Mouse (Mus musculus): ENCODE measurements around the gene Taf1. TPM values are rescaled to one million over a fixed set of nuclear protein-coding genes. Genes with fewer than 3 reads are reported as not detected.

Taf1 gene
- polyA plus RNA-seq, 1 experiment from 2014 or later = 21.1 TPM

GRCm38 (mm10) chrX:101622539-101622938 lies 90.0 kb downstream of the Taf1 start:
- Histone ChIP-seq H3K9ac (replicated peaks) (no peak overlapping the region), H3K27ac (no peak overlapping the region), H3K4me1 (replicated peaks) (no peaks in the 10 kb centered on the region), H3K4me2 (no peak overlapping the region), H3K27me3 (0 out of 2 replicates have a peak, but pooled peaks cover 6% of the 10 kb centered on the region), H3K4me3 (replicated peaks) (no peak overlapping the region), H3K9me3 (no peaks in the 10 kb centered on the region), H3K36me3 (no peaks in the 10 kb centered on the region)
- no peak for ATAC-seq (ENCODE audit: insufficient number of reproducible peaks, insufficient read depth, low FRiP score, low TSS enrichment, low read depth)
- WGBS = 67% methylated on average over 3 of the region's 3 CpGs

GRCm38 (mm10) chrX:101636821-101637525 lies 104.4 kb downstream of the Taf1 start:
- no peak overlapping the region for H3K27ac ChIP-seq
- peaks cover 44% of the 10 kb centered on the region for H3K27me3 ChIP-seq
- H3K4me1 ChIP-seq (replicated peaks) = no peaks in the 10 kb centered on the region
- 34% methylated on average over 9 of the region's 9 CpGs for WGBS
- no peak overlapping the region for H3K4me2 ChIP-seq
- no peak for ATAC-seq (ENCODE audit: insufficient number of reproducible peaks, insufficient read depth, low FRiP score, low TSS enrichment, low read depth)
- no peaks in the 10 kb centered on the region for H3K9me3 ChIP-seq
- H3K4me3 ChIP-seq (replicated peaks) = no peak overlapping the region
- H3K9ac ChIP-seq (replicated peaks) = no peak overlapping the region
- H3K36me3 ChIP-seq = no peaks in the 10 kb centered on the region

GRCm38 (mm10) chrX:101638856-101639255 lies 106.3 kb downstream of the Taf1 start:
- Histone ChIP-seq H3K4me1 (replicated peaks) (0 out of 2 replicates have a peak, but pooled peaks cover 5% of the 10 kb centered on the region), H3K4me2 (peak overlapping the region; percentile 45), H3K4me3 (replicated peaks) (peak overlapping the region; percentile 64), H3K27ac (peak overlapping the region; percentile 23; the same call in 1 of the 2 replicates), H3K9ac (replicated peaks) (no peak overlapping the region), H3K9me3 (no peaks in the 10 kb centered on the region), H3K27me3 (peaks cover 40% of the 10 kb centered on the region), H3K36me3 (peaks cover 2% of the 10 kb centered on the region; the same call in 1 of the 2 replicates)
- ATAC-seq (ENCODE audit: insufficient number of reproducible peaks, insufficient read depth, low FRiP score, low TSS enrichment, low read depth) = no peak
- 20% methylated on average over 3 of the region's 3 CpGs for WGBS

GRCm38 (mm10) chrX:101639306-101639705 lies 106.8 kb downstream of the Taf1 start:
- peaks cover 40% of the 10 kb centered on the region for H3K27me3 ChIP-seq
- H3K4me3 ChIP-seq (replicated peaks) = peak overlapping the region; percentile 64
- peak overlapping the region; percentile 23; the same call in 1 of the 2 replicates for H3K27ac ChIP-seq
- H3K9ac ChIP-seq (replicated peaks) = peak overlapping the region; percentile 31; the same call in 1 of the 2 replicates
- H3K9me3 ChIP-seq = no peaks in the 10 kb centered on the region
- ATAC-seq (ENCODE audit: insufficient number of reproducible peaks, insufficient read depth, low FRiP score, low TSS enrichment, low read depth) = no peak
- peaks cover 6% of the 10 kb centered on the region; the same call in 1 of the 2 replicates for H3K36me3 ChIP-seq
- H3K4me1 ChIP-seq (replicated peaks) = 0 out of 2 replicates have a peak, but pooled peaks cover 5% of the 10 kb centered on the region
- peak overlapping the region; percentile 45 for H3K4me2 ChIP-seq
- 10% methylated on average over 13 of the region's 13 CpGs for WGBS

- peak within 1 kb of the TSS; percentile 63 for H3K4me2 ChIP-seq
- H3K27me3 ChIP-seq = peaks cover 40% of the 10 kb centered on the region
- no peaks in the 10 kb centered on the region for H3K9me3 ChIP-seq
- ATAC-seq (ENCODE audit: insufficient number of reproducible peaks, insufficient read depth, low FRiP score, low TSS enrichment, low read depth) = peak; percentile 90
- H3K4me3 ChIP-seq (replicated peaks) = peak within 1 kb of the TSS; percentile 64
- H3K4me1 ChIP-seq (replicated peaks) = 0 out of 2 replicates have a peak, but pooled peaks cover 5% of the 10 kb centered on the region
- peak within 1 kb of the TSS; percentile 82 for H3K9ac ChIP-seq (replicated peaks)
- WGBS = 10% methylated on average over 24 of the region's 24 CpGs
- H3K36me3 ChIP-seq = peaks cover 6% of the 10 kb centered on the region; the same call in 1 of the 2 replicates
- H3K27ac ChIP-seq = peak within 1 kb of the TSS; percentile 89
Measured at GRCm38 (mm10) chrX:101639741-101640166, 107.2 kb downstream of the Taf1 start, which contains the start of gene Ogt. Gene Ogt (plus strand): TSS chrX:101640060.

- Histone ChIP-seq H3K9ac (replicated peaks) (peak overlapping the region; percentile 82), H3K4me2 (peak overlapping the region; percentile 63), H3K9me3 (no peaks in the 10 kb centered on the region), H3K27ac (peak overlapping the region; percentile 89), H3K4me1 (replicated peaks) (0 out of 2 replicates have a peak, but pooled peaks cover 5% of the 10 kb centered on the region), H3K27me3 (peaks cover 40% of the 10 kb centered on the region), H3K36me3 (peaks cover 7% of the 10 kb centered on the region; the same call in 1 of the 2 replicates), H3K4me3 (replicated peaks) (peak overlapping the region; percentile 64)
- WGBS = 17% methylated on average over 45 of the region's 45 CpGs
- ATAC-seq (ENCODE audit: insufficient number of reproducible peaks, insufficient read depth, low FRiP score, low TSS enrichment, low read depth) = peak; percentile 52; the same call in 1 of the 2 replicates
Measured at GRCm38 (mm10) chrX:101640194-101641160, 107.9 kb downstream of the Taf1 start.

GRCm38 (mm10) chrX:101641161-101641530 lies 108.6 kb downstream of the Taf1 start:
- 8% methylated on average over 6 of the region's 6 CpGs for WGBS
- H3K4me2 ChIP-seq = peak overlapping the region; percentile 63
- H3K27me3 ChIP-seq = peaks cover 40% of the 10 kb centered on the region
- 0 out of 2 replicates have a peak, but pooled peaks cover 5% of the 10 kb centered on the region for H3K4me1 ChIP-seq (replicated peaks)
- peaks cover 9% of the 10 kb centered on the region; the same call in 1 of the 2 replicates for H3K36me3 ChIP-seq
- H3K4me3 ChIP-seq (replicated peaks) = peak overlapping the region; percentile 64
- no peaks in the 10 kb centered on the region for H3K9me3 ChIP-seq
- no peak for ATAC-seq (ENCODE audit: insufficient number of reproducible peaks, insufficient read depth, low FRiP score, low TSS enrichment, low read depth)
- H3K9ac ChIP-seq (replicated peaks) = peak overlapping the region; percentile 82
- peak overlapping the region; percentile 89 for H3K27ac ChIP-seq

GRCm38 (mm10) chrX:101642091-101642490 lies 109.6 kb downstream of the Taf1 start:
- H3K27me3 ChIP-seq = peaks cover 31% of the 10 kb centered on the region
- no peaks in the 10 kb centered on the region for H3K9me3 ChIP-seq
- H3K36me3 ChIP-seq = peaks cover 15% of the 10 kb centered on the region; the same call in 1 of the 2 replicates
- 20% methylated on average over 5 of the region's 5 CpGs for WGBS
- H3K27ac ChIP-seq = no peak overlapping the region
- H3K4me3 ChIP-seq (replicated peaks) = peak overlapping the region; percentile 64
- H3K4me2 ChIP-seq = peak overlapping the region; percentile 63
- ATAC-seq (ENCODE audit: insufficient number of reproducible peaks, insufficient read depth, low FRiP score, low TSS enrichment, low read depth) = no peak
- H3K4me1 ChIP-seq (replicated peaks) = 0 out of 2 replicates have a peak, but pooled peaks cover 5% of the 10 kb centered on the region
- peak overlapping the region; percentile 82 for H3K9ac ChIP-seq (replicated peaks)

GRCm38 (mm10) chrX:101645286-101645685 lies 112.8 kb downstream of the Taf1 start:
- Histone ChIP-seq H3K36me3 (peaks cover 15% of the 10 kb centered on the region; the same call in 1 of the 2 replicates), H3K4me3 (replicated peaks) (no peak overlapping the region), H3K4me1 (replicated peaks) (0 out of 2 replicates have a peak, but pooled peaks cover 5% of the 10 kb centered on the region), H3K4me2 (no peak overlapping the region), H3K27me3 (peaks cover 16% of the 10 kb centered on the region), H3K9me3 (no peaks in the 10 kb centered on the region), H3K9ac (replicated peaks) (no peak overlapping the region), H3K27ac (no peak overlapping the region)
- WGBS = 76% methylated on average over 2 of the region's 2 CpGs
- ATAC-seq (ENCODE audit: insufficient number of reproducible peaks, insufficient read depth, low FRiP score, low TSS enrichment, low read depth) = no peak

- H3K27me3 ChIP-seq = peaks cover 5% of the 10 kb centered on the region
- peaks cover 27% of the 10 kb centered on the region for H3K36me3 ChIP-seq
- no peak overlapping the region for H3K4me2 ChIP-seq
- no peaks in the 10 kb centered on the region for H3K9me3 ChIP-seq
- H3K9ac ChIP-seq (replicated peaks) = no peak overlapping the region
- ATAC-seq (ENCODE audit: insufficient number of reproducible peaks, insufficient read depth, low FRiP score, low TSS enrichment, low read depth) = no peak
- H3K4me1 ChIP-seq (replicated peaks) = 0 out of 2 replicates have a peak, but pooled peaks cover 5% of the 10 kb centered on the region
- H3K27ac ChIP-seq = no peak overlapping the region
- WGBS = 89% methylated on average over 5 of the region's 5 CpGs
- no peak overlapping the region for H3K4me3 ChIP-seq (replicated peaks)
Measured at GRCm38 (mm10) chrX:101646621-101647020, 114.1 kb downstream of the Taf1 start.

Measured in limb, embryonic 12.5 days (tissue).